Mouse (Mus musculus) spleen, adult 2 months (tissue): ENCODE measurements around the gene Miox.

Experiments
- CTCF ChIP-seq: fragments of 200-500 bp; IDR thresholded peaks from 2 replicates; pipeline ENCODE4 v1.5.1; 2011; ENCODE audit warnings: mild to moderate bottlenecking, inconsistent platforms; ENCODE audit not compliant: insufficient read depth, insufficient read length, insufficient replicate concordance; ENCODE audit errors: extremely low read depth
- POLR2A ChIP-seq: fragments of 200-500 bp; IDR thresholded peaks from 2 replicates; pipeline ENCODE4 v1.6.1; 2011; ENCODE audit warnings: low read depth, low read length, inconsistent platforms

DNA sequence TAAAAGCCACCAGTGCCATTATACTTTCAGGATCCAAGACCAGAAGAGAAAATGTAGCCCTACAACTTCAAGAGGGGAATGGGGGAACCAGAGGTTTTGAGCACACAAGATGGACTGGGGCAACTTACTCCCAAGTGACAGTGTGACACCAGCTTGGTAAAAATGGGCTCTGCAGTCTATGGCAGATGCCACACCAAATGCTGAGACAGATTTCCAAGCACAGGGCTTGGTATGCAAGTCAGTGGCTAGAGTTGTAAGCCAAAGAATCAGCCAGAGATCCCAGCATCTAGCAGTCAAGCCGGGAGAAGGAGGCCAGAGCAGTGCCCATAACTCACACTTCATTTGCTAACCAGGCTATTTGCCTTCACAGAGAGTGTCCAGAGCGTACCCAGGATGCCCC is 36.5 kb upstream of the Miox start:
- TF ChIP-seq CTCF = no peak
- TF ChIP-seq POLR2A = no peak
